Mouse (Mus musculus) G1E (cell line): ENCODE data around the gene Arhgap24.

ENCODE experiments used
- CTCF ChIP-seq: IDR thresholded peaks from 2 replicates; pipeline ENCODE4 v1.5.1; 2012; ENCODE audit warnings: low read depth, low read length, inconsistent platforms, mixed read lengths
- GATA1 ChIP-seq: IDR thresholded peaks from 2 replicates; pipeline ENCODE4 v1.6.1; 2012; ENCODE audit warnings: borderline replicate concordance, low read length, inconsistent platforms, mixed read lengths
- GATA2 ChIP-seq: IDR thresholded peaks from 2 replicates; pipeline ENCODE4 v1.6.1; 2012; ENCODE audit warnings: low read depth, low read length, inconsistent platforms, borderline replicate concordance
- POLR2AphosphoS5 ChIP-seq: IDR thresholded peaks from 2 replicates; pipeline ENCODE4 v1.6.1; 2012; ENCODE audit warnings: low read depth, low read length, inconsistent platforms; ENCODE audit not compliant: insufficient replicate concordance
- TAL1 ChIP-seq: conservative IDR thresholded peaks from 2 replicates; pipeline ENCODE4 v1.6.1; 2012; ENCODE audit warnings: low read depth, low read length, inconsistent platforms, mixed read lengths

- TF ChIP-seq CTCF (no peak), GATA2 (no peak), GATA1 (no peak), TAL1 (no peak), POLR2AphosphoS5 (no peak)
Measured at GRCm38 (mm10) chr5:102703325-102704099, 222.3 kb downstream of the Arhgap24 start.
